Mouse (Mus musculus) spleen, postnatal 36 days (tissue): ENCODE data around the gene Ccdc167.

ENCODE experiments used
- DNase-seq, 2 experiments: peaks; one replicate each; pipeline ENCODE4 v3.0.0; 2022; ENCODE audit warnings: low spot score in 2 of 2, mixed read lengths in 1 of 2

Gene Ccdc167

DNA sequence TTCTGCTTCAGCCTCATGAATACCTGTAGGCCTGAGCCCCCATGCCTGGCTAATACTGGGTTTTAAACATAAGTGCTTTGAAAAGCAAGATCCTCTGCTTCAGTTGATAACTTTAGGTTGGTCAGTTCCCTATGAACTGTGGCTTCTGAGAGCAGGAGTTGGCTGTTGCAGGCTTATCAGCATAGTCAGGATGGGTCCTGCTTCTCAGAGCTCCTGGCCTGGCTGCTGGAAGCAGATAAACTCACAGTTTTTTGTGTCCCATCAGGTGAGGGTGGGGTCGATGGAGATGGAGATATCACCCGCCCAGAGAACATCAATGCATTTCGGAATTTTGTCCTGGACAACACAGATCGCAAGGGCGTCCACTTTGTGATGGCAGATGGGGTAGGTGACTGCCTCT lies 30.1 kb downstream of the Ccdc167 start:
- peak in 1 of 2 experiments; percentile 24 for DNase-seq

DNA sequence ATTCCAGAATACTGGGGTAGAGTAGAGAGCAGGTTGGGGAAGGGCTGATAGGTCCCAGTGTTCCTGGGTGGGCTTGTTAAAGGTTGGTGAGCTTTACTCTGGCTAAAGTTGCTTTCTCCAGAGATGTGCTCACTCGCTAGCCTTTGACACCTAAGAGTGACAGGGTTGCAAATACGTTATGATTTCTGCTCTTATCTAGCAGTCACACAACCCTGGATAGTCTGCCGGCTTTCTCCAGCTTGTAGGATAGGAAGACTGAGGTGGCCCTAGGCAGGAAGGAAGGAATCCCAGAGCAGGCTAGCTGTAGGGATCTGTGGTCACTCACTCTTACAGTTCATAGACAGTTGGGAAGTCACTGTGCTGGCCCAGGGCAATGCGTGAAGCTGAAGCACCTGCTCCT lies 32.6 kb downstream of the Ccdc167 start:
- DNase-seq = no peak

DNA sequence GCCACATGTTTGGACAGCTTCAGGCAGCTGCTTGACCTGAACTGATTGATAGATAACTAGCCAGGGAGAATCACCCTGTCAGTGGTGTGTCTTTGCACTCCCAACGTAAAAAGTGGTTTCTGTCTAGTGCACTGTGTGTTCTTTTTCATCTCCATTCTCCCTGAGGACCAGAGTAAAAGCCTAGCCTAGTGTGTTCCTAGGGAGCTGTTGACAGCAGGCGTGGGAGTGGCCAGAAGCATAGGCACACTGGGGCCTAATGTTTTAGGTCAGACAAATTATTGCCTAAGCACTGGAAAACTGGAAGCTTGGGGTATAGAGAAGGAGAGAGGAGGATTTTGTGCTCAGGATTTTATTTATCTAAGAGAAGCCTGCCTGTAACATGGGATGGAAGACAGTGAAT lies 33.7 kb downstream of the Ccdc167 start:
- no peak for DNase-seq

DNA sequence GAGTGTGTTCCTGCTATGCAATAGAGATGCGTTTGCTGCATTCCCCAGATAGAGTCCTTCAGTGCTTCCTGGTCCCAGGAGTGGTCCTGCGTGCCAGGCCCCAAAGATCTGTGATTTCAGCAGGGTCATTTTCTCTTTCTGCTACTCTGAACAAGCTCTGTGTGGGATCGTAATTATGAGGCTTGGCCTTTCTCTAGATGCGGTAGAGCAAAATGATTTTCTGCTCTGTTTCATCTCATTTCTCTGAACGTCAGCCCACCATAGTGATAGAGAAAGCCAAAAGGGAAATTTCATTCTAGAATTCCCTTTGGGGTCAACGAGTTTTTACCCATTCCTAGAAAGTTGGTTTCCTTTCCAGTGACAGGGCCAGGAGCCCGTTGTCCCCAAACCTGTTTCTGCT lies 34.6 kb downstream of the Ccdc167 start:
- DNase-seq = no peak

DNA sequence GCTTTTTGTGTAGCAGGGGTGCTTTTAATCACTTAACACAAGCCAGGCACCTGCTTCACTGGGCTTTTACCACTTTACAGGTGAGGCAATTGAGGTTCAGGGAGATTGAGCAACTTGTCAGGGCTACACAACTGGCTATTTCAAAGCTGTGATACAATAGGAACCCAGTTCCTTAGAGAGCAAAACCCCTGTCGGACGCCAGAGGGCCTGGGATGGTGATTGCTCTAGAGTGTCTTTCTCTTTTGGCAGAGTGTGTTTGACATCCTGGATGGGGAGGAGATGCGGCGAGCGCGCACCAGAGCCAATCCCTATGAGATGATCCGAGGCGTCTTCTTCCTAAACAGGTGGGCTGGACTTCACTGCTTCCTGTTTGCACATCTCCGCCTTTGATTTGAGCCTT lies 35.2 kb downstream of the Ccdc167 start:
- DNase-seq = no peak

DNA sequence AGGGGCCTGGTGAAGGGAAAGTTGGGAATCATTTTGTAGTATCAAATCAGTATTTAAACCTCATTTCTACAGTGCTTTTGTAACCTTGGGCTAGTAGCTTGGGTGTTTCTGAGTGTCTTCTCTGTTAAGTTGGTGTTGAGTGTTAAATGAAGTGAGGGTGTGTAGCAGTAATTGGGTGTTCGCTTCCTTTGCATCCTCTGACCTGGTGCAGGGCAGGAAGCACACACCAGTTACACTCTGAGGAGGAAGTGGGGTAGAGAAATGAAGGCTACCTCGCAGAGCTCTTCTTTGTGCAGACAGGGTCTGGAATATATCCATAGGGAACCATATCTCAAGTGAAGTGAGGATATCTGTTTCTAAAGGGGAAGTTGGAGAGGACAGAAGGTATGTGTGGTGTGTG lies 35.9 kb downstream of the Ccdc167 start:
- DNase-seq = peak; percentile 60 to 61

DNA sequence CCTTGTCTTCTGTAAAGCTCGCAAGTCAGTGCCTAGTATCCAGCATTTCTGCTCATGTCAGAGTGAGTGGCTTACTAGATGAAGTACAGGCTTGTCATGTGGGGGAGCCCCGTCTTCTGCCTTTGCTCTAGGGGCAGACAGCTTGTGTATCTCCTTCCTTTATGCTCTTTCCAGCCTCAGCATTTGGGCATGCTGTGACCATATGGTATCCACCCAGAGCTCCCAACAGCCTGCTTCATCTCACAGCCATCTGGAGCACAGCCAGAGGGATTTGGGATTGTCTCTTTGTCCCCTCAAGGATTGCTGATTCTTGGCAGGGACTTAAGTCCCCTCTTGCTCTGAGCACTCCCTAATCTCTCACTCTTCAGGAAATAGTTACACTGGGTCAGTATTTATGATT lies 36.7 kb downstream of the Ccdc167 start:
- DNase-seq = no peak

DNA sequence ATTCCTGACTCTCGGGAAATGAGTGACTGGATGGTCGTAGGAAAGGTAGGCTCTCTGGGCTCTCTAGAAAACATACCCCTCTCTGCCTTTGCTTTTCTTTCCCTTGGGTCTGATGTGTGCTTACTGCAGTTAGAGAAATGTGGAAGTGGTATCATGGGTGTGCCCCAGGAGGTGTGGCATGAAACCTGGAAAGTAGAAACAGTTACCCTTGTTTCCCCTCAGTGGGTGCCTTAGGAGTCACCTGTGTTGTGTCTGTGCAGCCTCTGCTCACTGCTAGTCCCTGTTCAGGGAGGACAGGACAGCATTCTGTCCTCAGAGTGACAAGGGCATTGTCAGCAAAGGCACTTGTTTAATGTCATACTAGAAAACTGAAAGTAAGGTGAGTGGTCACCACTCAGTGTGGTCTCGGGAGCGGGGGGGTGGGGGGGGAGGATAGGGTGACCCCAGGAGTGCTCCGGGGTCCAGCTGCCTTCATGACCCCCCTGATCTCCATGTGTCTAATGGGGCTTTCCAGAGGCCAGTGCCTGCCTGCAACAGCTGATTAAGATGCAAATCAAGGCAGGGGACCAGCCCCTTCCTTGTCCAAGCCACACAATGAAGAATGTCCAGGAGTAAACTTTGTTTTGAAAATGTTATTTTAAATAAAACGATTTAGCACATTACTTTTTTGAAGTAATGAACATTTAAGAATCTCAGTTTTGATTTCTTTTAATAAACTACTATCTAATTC lies 37.6 kb downstream of the Ccdc167 start:
- peak; percentile 66 to 72 for DNase-seq

DNA sequence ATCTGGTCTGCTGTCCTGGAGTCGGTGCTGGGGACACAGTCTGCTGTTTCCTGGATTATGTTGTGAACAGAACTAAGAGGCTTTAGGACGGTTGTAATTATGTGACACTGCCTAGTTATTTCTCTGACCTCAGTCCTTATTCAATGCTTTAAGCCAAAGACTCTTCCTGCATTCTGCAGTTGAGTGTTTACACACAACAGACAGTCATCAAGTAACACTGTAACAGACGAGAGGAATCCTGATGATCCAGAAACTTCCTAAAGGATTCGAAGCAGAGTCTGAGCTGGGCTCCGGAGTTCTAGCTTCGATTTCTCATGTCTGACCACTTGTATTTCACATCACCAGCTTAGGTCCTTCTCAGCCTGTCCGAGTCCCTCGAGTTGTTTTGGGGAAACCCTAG lies 38.3 kb downstream of the Ccdc167 start:
- DNase-seq = no peak

DNA sequence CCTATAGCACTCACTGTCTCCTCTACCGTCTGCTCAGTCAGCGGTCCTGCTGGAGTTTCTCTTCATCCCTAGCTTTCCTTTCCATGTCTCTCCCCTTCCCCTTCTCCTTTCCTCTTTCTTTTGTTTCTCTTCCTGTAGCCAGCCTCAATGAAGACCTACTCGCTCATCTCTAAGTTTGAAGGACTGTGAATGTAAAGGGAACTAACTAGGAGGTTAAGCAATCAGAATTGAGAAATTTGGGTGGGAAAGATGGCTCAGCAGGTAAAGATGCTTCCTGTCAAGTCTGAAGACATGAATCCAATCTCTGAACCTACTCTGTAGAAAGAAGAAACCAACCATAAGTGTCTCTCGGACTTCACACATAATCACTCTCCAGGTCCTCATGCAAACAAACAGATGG lies 43.5 kb downstream of the Ccdc167 start:
- DNase-seq = no peak

DNA sequence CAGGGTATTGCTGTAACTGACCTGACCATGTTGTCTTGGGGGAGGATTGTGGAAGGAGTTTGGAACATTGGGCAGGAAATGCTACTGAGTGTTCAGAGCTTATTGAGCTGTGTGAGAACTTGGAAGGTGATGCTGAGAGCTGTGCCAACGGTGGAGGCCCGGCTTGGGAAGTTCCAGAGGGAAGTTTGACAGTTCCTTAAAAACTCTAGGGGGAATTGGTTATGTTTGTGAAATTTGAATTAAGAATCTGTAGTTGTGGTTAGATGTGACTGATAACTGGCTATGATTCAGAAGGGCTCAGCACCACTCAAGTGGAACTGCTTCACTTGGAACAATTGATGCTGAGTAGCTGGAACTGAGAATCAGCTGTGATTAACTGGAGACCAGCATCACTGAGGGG lies 45.8 kb downstream of the Ccdc167 start:
- no peak for DNase-seq

DNA sequence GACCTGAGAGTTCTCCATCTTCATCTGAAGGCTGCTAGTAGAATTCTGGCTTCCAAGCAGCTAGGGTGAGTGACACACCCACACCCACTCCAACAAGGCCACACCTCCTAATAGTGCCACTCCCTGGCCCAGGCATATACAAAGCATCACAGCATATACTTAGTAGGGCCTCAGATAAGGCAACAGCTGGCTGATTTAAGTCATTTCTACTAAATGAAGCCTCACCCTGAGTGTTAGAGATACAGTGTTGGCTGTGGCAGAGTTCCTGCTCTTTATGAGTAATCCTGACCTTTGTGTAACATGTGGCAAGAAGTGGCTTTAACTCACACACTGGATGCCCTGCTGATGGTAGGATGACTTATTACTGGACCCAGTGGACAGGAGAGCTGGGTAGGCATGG lies 46.9 kb downstream of the Ccdc167 start:
- peak in 1 of 2 experiments; percentile 41 for DNase-seq

DNA sequence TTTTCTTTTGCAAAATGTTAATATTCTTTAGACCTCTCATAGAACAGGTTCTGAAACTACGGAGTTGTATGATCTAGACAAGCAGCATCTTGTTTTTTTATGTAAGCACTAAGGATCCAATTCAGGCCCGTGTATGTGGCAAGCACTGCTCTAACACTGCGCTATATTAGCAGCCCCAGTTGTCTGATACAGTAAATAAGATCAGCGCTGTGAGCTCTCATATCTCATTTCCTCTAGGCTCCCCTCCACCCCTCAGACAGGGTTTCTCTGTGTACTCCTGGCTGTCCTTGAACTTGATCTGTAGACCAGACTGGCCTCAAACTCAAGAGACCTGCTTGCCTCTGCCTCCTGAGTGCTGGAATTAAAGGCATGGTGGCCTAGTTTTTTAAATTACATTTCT lies 47.8 kb downstream of the Ccdc167 start:
- no peak for DNase-seq

DNA sequence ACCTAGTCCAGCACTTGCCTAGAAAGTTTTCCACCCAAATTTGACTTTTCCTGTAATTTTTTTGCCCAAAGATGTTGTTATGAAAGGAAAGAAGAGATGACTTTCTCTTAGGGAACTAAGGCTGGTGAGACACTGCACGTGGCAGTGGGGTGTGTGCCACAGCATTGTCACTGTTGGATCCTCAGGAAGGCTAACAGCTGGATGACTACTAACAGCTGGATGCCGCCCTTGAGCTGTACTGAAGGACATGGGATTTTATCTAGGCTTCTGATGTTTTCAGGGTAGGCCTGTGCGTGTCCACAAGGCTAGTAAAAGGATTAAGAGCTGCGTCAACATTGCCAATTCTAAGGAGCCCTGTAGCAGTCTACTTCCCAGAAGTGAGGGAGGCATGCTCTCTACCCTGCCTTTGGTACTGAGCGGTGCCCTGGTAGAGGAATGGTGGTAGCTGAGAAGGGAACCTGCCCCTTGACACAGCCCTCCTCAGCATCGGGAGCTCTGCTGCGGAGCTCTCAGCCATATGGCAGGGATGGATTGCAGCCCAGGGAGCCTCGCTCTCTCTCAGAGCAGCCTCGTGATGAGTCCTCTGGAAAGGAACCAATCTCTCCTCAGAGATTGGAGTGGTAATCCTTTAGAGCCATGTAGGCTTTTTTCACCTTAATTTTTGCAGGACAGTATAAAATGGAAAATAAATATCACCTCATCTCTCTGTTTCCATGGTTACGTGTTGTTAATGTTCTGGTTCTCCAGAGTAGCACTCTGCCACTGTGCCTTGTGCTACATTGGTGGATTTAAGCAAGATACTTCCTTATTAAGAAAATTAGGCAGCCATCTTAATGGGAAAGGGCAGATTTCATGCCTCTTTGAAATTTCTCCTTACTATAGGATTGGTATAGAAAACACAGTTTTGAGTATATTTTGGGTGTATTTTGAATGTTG lies 48.5 kb downstream of the Ccdc167 start:
- no peak for DNase-seq

DNA sequence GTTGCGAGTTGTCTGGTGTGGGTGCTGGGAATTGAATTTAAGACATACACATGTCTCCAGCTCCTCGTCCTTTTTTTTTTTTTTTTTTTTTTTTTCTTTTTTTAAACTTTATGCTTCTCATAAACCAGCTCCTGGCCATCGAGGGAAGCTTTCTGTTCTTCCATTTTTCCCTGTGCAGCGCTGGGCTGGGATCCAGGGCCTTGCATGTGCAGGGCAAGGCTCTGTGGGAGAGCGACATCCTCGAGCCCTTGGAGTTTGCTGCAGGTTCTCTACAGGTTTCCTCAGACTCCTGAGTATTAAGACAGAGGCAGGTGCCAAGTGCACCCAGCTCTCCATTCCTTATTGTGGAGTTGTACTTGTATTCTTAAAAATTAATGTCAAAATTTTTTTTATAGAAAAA lies 54.7 kb downstream of the Ccdc167 start:
- no peak for DNase-seq

DNA sequence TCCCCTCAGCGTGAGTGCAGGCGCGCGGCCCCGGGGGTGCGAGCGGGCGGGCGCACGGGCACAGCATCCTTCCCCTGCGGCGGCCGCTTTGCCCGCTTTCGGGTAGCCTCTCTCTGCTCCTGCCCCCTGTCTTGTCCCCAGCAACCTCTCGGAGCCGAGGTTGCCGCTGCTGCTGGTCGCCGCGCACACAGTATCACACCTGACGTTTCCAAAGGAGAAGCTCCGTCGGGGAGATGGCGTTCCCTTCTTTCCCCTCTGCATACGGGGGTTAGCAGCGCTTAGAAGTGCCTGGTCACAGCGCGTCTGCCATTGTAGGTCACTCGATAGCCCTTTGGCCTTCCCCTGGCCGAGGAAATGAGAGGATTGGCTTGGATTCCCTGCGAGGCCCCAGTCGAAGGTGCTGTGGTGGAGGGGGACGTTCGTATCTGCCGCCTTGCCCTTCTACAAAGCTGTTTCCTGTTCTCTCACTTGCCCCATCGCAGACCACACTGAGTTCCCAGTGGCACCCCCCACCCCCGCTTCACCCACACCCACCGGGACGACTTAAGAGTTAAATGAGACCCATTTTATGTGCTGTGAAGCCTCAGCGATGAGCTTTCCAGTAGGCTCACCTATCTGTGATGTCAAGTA lies 56.0 kb downstream of the Ccdc167 start:
- no peak for DNase-seq

DNA sequence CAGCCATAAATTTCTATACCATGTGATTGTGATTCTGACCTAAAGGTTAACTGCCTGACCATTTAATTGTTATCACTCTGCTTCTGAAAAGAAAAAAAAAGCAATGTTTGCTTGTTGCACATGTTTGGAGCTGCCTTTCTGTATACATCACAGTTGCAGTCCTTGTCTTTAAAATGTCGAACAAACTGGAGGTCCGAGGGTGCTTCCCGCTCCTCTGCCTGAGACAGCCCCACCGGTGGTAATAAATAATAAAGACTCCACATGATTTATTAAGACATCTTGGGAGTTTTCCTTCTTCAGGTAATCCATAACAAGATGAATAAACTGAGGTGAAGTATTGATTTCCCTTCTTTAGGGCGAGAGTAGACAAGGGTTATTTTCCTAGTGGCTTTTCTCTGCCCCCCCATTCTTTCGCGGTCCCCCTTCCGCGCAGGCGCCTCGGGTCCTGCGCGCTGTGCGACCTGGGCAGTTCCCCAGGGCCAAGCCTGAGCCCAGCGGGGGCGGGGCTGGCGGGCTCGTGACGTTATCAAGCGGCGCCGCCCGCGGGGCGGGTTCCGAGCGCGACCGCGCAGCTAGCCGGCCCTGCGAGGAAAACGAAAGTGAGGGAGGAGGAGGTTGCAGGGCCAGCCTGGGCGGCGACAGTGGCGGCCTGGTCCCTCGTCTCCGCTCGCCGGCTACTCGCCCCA lies 56.6 kb downstream of the Ccdc167 start, which contains the start of gene Cmtr1:
Gene Cmtr1 (plus strand): TSS at position 520 of the 686 bp plus-strand sequence.
- DNase-seq = peak; percentile 97

DNA sequence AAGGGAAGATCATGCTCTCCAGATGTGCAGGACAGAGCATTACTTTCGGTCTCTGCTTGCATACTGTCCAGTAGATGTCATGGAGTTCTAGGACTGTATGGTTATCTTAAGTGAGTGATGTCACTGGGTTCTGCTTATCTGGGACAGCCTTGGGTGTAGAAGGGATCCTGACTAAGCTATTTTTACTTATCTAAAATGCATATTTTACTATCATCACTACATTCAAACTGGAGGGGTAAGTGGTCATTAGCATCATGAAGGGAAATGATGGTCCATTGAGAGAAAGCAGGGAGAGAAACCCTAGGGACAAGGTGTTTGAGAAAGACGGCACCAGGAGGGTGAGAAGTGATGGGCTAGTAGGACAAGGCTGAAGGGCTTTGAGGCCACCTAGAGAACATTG lies 58.6 kb downstream of the Ccdc167 start:
- peak; percentile 28 to 56 for DNase-seq

DNA sequence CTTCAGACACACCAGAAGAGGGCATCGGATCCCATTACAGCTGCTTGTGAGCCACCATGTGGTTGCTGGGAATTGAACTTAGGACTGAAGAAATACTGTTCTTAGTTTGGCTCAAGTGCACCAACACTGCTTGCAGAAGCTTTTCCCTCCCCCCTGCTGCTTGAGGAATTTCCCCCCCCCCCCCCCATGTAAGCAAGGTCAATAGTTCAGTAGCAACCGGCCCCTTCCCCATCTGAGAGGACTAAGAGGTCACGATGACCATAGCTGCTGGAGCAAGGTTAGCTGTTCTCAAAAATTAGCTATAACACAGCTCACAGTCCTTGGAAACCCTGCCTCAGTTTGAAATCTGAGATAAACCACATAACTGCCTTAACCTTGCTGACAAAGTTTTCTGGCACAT lies 74.6 kb downstream of the Ccdc167 start:
- no peak for DNase-seq

DNA sequence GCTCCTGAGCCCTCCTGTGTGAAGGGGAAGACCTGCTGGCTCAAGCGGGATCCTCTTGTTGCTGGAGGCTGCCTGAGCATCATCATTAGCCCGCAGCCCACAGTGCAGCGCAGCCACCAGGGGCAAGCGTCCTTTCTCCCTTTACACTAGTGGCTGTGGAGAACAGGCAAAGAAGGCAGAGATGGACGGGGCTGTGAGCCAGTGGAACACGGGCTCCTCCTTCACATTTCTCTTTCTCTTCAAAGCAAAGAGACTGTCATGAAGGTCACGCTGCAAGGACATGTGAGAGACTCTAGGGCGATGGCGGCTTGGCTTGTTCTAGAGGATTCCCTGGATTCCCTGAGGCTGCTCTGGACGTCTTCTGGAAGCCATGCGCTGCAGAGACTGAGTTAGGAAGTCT lies 75.9 kb downstream of the Ccdc167 start:
- DNase-seq = no peak

DNA sequence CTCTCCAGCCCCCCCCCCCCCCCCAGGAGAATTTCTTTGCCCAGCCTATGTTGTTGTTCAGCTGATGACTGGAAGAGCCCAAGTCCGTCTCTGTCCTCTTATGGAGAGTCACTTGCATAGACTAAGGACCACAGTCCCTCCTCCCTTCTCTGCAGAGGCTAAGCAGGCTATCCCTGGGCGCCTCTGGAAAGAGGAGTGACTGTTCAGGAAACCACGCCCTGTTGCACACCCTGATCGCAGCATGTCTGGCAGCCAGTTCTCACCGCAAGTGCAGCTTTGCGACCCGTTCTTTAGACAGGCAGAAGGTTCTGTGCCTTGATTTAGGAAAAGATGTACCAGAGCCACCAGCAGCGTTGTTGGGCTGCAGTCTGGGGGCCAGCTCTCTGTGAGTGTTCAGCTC lies 78.9 kb downstream of the Ccdc167 start:
- peak; percentile 53 to 63 for DNase-seq

DNA sequence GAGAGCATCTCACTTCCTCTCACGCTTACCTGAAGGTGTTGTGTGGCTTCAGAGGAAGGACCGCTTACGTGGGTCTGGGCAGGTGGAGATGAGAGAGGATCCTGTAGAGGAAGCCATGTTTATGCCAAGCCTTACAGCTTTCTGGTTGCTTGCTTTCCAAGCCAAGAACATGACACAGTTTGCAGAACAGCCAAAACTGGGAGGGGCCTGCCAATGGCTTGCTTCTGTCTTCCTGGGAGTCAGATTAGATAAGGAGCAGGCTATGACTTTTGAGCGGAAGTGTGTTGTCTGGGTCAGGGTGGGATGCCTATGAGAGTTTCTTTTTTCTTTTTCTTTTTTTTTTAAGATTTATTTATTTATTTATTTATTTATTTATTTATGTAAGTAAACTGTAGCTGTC lies 79.5 kb downstream of the Ccdc167 start:
- DNase-seq = no peak
